13 mouse cellular contexts compared by ENCODE assay signal in the genomic region with DNA sequence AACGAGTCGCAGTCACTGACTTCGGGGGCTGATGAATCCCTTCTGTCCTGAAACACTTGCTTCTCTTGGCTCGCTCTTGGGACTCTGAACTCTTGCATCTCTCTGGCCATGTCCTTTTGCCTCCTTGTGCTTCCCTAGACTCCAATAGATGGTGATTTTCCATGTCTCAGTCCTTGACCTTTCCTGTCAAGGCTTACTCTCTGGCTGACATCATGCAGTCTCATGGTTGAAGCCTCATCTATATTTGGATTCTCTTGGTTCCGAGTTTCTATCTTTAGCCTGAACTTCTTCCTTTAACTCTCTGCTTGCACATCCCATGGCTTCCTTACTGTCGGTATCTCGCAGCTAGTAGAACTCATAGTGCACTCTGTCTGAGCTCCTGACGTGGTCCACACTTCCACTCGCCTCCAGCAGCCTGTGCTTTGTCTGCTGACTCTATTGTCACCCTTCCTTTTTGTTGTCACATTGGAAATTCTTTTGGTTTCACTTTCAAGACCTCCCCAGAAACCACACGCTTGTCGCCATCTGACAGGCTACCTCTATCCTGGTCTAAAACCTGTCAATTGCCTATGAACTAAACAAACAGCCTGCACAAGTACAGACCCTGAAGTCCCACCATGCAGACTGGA. TPM values are rescaled to one million over a fixed set of nuclear protein-coding genes. Genes with fewer than 3 reads are reported as not detected.
DNase-seq lines count a peak whose midpoint lies in the region; ATAC-seq and TF ChIP-seq lines count a peak whose summit lies in the region.
"Had no signal": no experiment of that assay in that cellular context is flagged by ENCODE, and none has a peak within 500 bp of the region (broad histone marks: within the 10 kb centered on the region; RNA-seq: fewer than 3 reads in every experiment).

No protein-coding gene starts in this region.

- H3K4me3 ChIP-seq in heart, adult 2 months = peak overlapping the region; percentile 43
- H3K4me3 ChIP-seq: forebrain, embryonic 15.5 days; midbrain, embryonic 12.5 days had no signal

- H3K9ac ChIP-seq in heart, adult 2 months (ENCODE audit: low read depth, low read length) = peak overlapping the region; percentile 24
- H3K9ac ChIP-seq: forebrain, embryonic 15.5 days; midbrain, embryonic 12.5 days had no signal

- ATAC-seq in CD4-positive, CD25-positive, alpha-beta regulatory T cell, adult 4 months = peak; percentile 86
- ATAC-seq in inflammation-experienced regulatory T-cells, adult 6 months = peak; percentile 72
- ATAC-seq: forebrain, embryonic 15.5 days had no signal

- peak; percentile 45; the same call in 1 of the 2 replicates for TF ChIP-seq POLR2A in heart, adult 2 months (IDR thresholded peaks at IDR 0.05; ENCODE audit: insufficient read depth, low read depth, low read length)

- H3K79me2 ChIP-seq in heart, adult 2 months (replicated peaks; ENCODE audit: control insufficient read depth, insufficient read depth, low read length) = peaks cover 4% of the 10 kb centered on the region

- peaks cover 3% of the 10 kb centered on the region; the same call in 1 of the 2 replicates for H3K36me3 ChIP-seq in heart, adult 2 months (ENCODE audit: control insufficient read depth, insufficient read depth, low read length)
- H3K36me3 ChIP-seq: forebrain, embryonic 15.5 days; midbrain, embryonic 12.5 days had no signal

- peak overlapping the region; percentile 94 for H3K27ac ChIP-seq in heart, adult 2 months
- H3K27ac ChIP-seq: forebrain, embryonic 15.5 days; midbrain, embryonic 12.5 days had no signal

- no peaks in the 10 kb centered on the region for H3K27me3 ChIP-seq in heart, adult 2 months (ENCODE audit: control insufficient read depth, insufficient read depth, low read length)
- H3K27me3 ChIP-seq: forebrain, embryonic 15.5 days; midbrain, embryonic 12.5 days had no signal

- TF ChIP-seq EP300 in heart, adult 2 months (IDR thresholded peaks at IDR 0.05; ENCODE audit: insufficient read depth, low read depth, low read length) = 0 out of 2 replicates have a peak, but pooled peaks have one; percentile 8

- WGBS in heart, adult 2 months = 15% methylated on average over 11 of the region's 11 CpGs

- peak; percentile 95 for DNase-seq in heart, adult 11 months
- no peak for DNase-seq in heart, postnatal 25 days (ENCODE audit: low spot score)
- DNase-seq in heart, adult 2 months = peak; percentile 38 to 45
- DNase-seq in testis, postnatal 10 days (ENCODE audit: low spot score) = no peak
- no peak for DNase-seq in cerebellum, postnatal 14 days
- DNase-seq in neural tube, embryonic 10.5 days (ENCODE audit: extremely low spot score, low spot score) = no peak
- DNase-seq: cerebellum, postnatal 36 days; left cerebral cortex, postnatal 4 days; thymus, adult 2 months had no signal

- intact Hi-C loops in heart, postnatal 25 days (cut with DNase I) = loop anchor here (5.0 kb wide), 3 partner anchors 49 to 251 kb away; no protein-coding TSS in a partner anchor
- intact Hi-C loops in heart, adult 2 months (cut with DNase I) = loop anchor here (5.0 kb wide), 2 partner anchors 106 to 206 kb away; partner anchors contain the start of gene Map4k3

- peaks cover 6% of the 10 kb centered on the region for H3K4me1 ChIP-seq in heart, adult 2 months (ENCODE audit: control insufficient read depth, insufficient read depth, low read length)
- H3K4me1 ChIP-seq: forebrain, embryonic 15.5 days; midbrain, embryonic 12.5 days had no signal

- TF ChIP-seq CTCF in heart, adult 2 months (IDR thresholded peaks at IDR 0.05) = no peak

RNA-seq across cellular contexts. Expression of gene Tmem178, which starts 10.9 kb away (rescaled TPM):
- under 1 TPM; 0.34 to 0.45 TPM for total RNA-seq in heart, postnatal 25 days (2021)
- not detected for polyA plus RNA-seq in CD4-positive, CD25-positive, alpha-beta regulatory T cell, adult 4 months (2017; shearing (Covaris generic))
- under 1 TPM; 0.25 to 0.31 TPM for total RNA-seq in heart, adult 2 months (2021)
- polyA plus RNA-seq in heart, adult 2 months (2012; rRNA removed) = 0.18 and 0.44 TPM in 2 replicates
- not detected for polyA plus RNA-seq in inflammation-experienced regulatory T-cells, adult 6 months (2017; shearing (Covaris generic))

Comparison
In these comparisons a context has a peak if more than half of its experiments do, and no peak if none do; other contexts are left out.
1. DNase-seq: peak in heart, adult 11 months (single experiment) and heart, adult 2 months (2 of 2); none in heart, postnatal 25 days (single experiment), testis, postnatal 10 days (single experiment), cerebellum, postnatal 14 days (0 of 2) and neural tube, embryonic 10.5 days (single experiment).